Mouse (Mus musculus) testis, postnatal 10 days (tissue): Measurements from ENCODE around the gene Olfr175-ps1.

Source experiments
- DNase-seq: peaks from one replicate; pipeline ENCODE4 v3.0.0; 2021; ENCODE audit warnings: low spot score

Olfr175-ps1 gene

DNA sequence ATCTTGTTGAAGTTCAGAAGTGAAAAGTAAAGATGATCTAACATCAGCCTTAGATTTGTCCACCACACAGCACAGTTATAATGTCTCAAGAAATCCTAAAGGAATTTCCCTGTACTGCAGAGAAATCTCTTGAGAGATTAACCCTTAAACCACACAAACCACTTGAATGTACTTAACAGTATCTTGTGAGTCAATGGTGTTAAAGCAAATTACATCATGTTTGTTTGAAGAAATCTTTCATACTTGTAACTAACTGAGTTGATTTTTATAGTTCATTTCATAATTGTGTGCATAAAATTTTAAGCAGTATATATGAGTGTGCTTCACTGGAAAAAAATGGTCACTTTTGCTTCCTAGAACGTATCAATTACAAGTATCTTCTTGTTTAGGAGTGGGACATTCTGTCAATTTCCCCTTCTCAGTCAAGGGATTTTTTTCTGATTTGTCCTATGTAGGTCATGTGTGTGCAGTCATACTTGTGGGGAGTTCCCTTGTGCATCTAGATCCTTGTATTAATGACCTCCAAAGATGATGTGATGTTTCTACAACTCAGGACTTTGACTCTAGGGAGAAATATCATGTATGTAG lies at the start of gene Olfr175-ps1:
Gene Olfr175-ps1 (minus strand): TSS at position 51 of the 588 bp plus-strand sequence.
- DNase-seq: no peak

DNA sequence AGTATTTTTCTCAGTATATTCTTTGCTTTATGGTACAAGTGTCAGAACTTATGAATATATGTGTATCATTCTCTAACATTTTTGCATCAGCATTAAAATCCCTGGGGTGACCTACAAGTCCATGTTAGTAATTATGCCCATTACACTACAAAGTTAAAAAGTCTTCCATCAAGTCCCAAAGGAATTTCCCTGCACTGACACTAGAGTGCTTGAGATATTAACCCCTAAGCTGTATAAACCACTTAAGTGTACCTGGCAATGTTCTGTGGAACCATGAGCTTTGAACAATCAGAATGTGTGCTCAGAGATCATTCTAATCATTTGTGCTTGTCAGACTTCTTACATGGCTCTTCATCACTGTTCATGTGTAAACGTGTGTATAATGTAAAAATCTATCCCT lies 48.1 kb upstream of the Olfr175-ps1 start, which contains the start of gene Olfr177:
Gene Olfr177 (minus strand): TSS at position 101 of the 400 bp plus-strand sequence.
- DNase-seq: no peak

DNA sequence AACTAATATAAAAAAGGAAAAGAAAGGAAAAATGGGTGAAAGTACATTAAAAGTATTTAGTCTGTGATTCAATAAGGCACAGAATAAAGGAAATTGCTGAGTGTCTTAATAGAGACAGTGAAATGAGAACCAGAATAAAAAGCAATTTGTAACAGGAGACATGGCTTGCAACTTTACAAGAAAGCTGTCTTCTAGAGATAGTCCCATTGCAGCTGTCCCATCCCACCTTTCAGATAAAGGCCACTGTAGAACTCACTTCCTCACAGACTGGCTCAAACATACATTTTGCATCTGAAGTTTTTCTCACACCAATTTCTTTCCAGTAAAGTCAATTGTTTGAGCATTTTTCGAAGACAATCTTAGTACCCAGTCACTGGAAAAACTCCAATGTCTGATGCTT lies 34.9 kb upstream of the Olfr175-ps1 start:
- DNase-seq: no peak

DNA sequence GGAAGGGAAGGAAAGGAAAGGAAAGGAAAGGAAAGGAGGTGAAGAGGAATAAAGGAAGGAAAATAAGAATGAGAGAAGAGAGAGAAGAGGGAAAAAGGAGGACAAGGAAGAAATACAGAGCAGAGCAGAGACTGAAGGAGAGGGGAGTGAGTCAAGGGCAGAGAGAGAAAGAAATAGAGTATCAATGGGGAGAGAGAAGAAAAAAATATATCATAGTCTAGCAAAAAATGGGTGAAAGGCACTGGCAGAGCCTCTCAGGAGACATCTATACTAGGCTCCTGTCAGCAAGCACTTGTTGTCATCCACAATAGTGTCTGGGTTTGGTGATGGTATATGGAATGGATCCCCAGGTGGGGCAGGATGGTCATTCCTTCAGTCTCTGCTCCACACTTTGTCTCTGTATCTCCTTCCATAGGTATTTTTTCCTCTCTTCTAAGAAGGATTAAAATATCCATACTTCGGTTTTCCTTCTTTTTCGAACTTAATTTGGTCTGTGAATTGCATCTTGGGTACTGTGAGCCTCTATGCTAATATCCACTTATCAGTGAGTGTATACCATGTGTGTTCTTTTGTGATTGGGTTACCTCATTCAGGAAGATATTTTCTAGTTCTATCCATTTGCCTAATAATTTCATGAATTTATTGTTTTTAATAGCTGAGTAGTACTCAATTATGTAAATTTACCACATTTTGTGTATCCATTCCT lies 33.6 kb upstream of the Olfr175-ps1 start:
- DNase-seq: no peak

DNA sequence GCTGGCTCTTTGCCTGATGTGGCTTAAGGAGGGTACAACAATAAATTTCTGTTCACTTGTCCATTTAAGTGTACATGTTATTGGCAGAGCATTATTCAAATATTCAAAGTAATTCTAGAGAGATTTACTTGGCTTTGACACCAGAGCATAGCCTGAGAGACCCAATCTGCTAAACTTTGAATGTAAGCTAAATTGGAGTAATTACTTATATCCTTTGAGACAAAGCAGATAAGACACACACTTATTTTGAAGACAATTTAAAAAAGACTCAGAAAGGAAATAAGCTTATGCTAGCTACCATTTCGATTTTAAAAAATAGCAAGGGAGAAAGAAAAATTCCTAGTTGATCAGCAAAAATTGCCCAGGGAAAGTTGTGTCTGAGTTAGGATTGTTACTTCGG lies 26.4 kb downstream of the Olfr175-ps1 start, which contains the start of gene Olfr173:
Gene Olfr173 (minus strand): TSS at position 101 of the 400 bp plus-strand sequence.
- no peak for DNase-seq
